Comparison of ENCODE assay signal across 11 mouse cellular contexts in genomic region chr11:5033136-5033535, GRCm38 (mm10). TPM values are rescaled to one million over a fixed set of nuclear protein-coding genes. Genes with fewer than 3 reads are reported as not detected.
A peak's percentile ranks its signal among the peaks of the same experiment; 100 is the strongest.
DNase-seq lines count a peak whose midpoint lies in the region; ATAC-seq lines count a peak whose summit lies in the region.
"Had no signal": no experiment of that assay in that cellular context is flagged by ENCODE, and none has a peak within 500 bp of the region (broad histone marks: within the 10 kb centered on the region; RNA-seq: fewer than 3 reads in every experiment).

No protein-coding gene starts in this region.

- DNase-seq in kidney, adult 11 months, result peak; percentile 46
- DNase-seq in adrenal gland, postnatal 14 days, result peak; percentile 82
- DNase-seq in kidney, postnatal 25 days, result peak; percentile 67 to 75
- no peak for DNase-seq in adipocyte (ENCODE audit: low spot score)
- DNase-seq in lung, postnatal 25 days (ENCODE audit: low spot score), result no peak
- no peak for DNase-seq in urinary bladder, postnatal 36 days (ENCODE audit: low spot score in 2 of 2)

- no peak overlapping the region for H3K9ac ChIP-seq in kidney, embryonic 16.5 days (replicated peaks; ENCODE audit: low read length)
- H3K9ac ChIP-seq: liver, embryonic 14.5 days had no signal

- no peak overlapping the region for H3K4me2 ChIP-seq in kidney, embryonic 16.5 days (replicated peaks; ENCODE audit: low read depth, low read length)

- H3K9me3 ChIP-seq in kidney, embryonic 16.5 days (ENCODE audit: low read length), result no peaks in the 10 kb centered on the region
- H3K9me3 ChIP-seq: hindbrain, embryonic 10.5 days had no signal

- peaks cover 56% of the 10 kb centered on the region for H3K36me3 ChIP-seq in kidney, embryonic 16.5 days (ENCODE audit: insufficient read depth, low read length)

- 85% methylated on average over 3 of the region's 3 CpGs for WGBS in kidney, embryonic 16.5 days

- H3K4me3 ChIP-seq in kidney, embryonic 16.5 days (ENCODE audit: low read length), result no peak overlapping the region
- H3K4me3 ChIP-seq: hindbrain, embryonic 10.5 days had no signal

- no peaks in the 10 kb centered on the region for H3K27me3 ChIP-seq in kidney, embryonic 16.5 days (ENCODE audit: insufficient read depth, low read length)
- H3K27me3 ChIP-seq: CH12.LX had no signal

- no peaks in the 10 kb centered on the region for H3K4me1 ChIP-seq in kidney, embryonic 16.5 days (ENCODE audit: insufficient read depth, low read length)
- H3K4me1 ChIP-seq: hindbrain, embryonic 10.5 days had no signal

- H3K27ac ChIP-seq in kidney, embryonic 16.5 days (ENCODE audit: low read length), result no peak overlapping the region
- H3K27ac ChIP-seq: hindbrain, embryonic 10.5 days; liver, embryonic 14.5 days had no signal

- ATAC-seq in kidney, embryonic 16.5 days (ENCODE audit: low FRiP score, low TSS enrichment), result no peak
- ATAC-seq in erythroid progenitor cell, adult 5-6 weeks (replicated peaks; ENCODE audit: low FRiP score, poor library complexity, severe bottlenecking), result 0 out of 2 replicates have a peak, but pooled peaks have one; percentile 28

RNA-seq across cellular contexts. Expression of gene Rasl10a, which starts 24.8 kb away (rescaled TPM):
- 2.9 and 3.0 TPM in 2 replicates for polyA plus RNA-seq in kidney, embryonic 16.5 days (2015; fragmentation: Nextera tagmentation; extraction: Ambion mirVana)
- 0.30 and 0.34 TPM in 2 replicates for total RNA-seq in adrenal gland, postnatal 14 days (2021)
- not detected in 2 replicates for total RNA-seq in erythroid progenitor cell, adult 5-6 weeks (2015; ENCODE audit: low replicate concordance)
- total RNA-seq in erythroid progenitor cell, adult 5-6 weeks (2017; ENCODE audit: low replicate concordance), result 1.5 TPM in 1 of 2 replicates, not detected in the other

RNA-seq across cellular contexts. Expression of gene Gas2l1, which starts 32.0 kb away (rescaled TPM):
- 28.4 and 28.7 TPM in 2 replicates for polyA plus RNA-seq in kidney, embryonic 16.5 days (2015; fragmentation: Nextera tagmentation; extraction: Ambion mirVana)
- 34.5 and 35.0 TPM in 2 replicates for total RNA-seq in adrenal gland, postnatal 14 days (2021)
- 0.42 and 2.2 TPM in 2 replicates for total RNA-seq in erythroid progenitor cell, adult 5-6 weeks (2015; ENCODE audit: low replicate concordance)
- total RNA-seq in erythroid progenitor cell, adult 5-6 weeks (2017; ENCODE audit: low replicate concordance), result 1.7 TPM in 1 of 2 replicates, not detected in the other

RNA-seq across cellular contexts. Expression of gene Ap1b1, which starts 46.5 kb away (rescaled TPM):
- 76.9 and 79.1 TPM in 2 replicates for polyA plus RNA-seq in kidney, embryonic 16.5 days (2015; fragmentation: Nextera tagmentation; extraction: Ambion mirVana)
- total RNA-seq in adrenal gland, postnatal 14 days (2021), result 59.5 and 77.4 TPM in 2 replicates
- 42.8 and 126 TPM in 2 replicates for total RNA-seq in erythroid progenitor cell, adult 5-6 weeks (2015; ENCODE audit: low replicate concordance)
- total RNA-seq in erythroid progenitor cell, adult 5-6 weeks (2017; ENCODE audit: low replicate concordance), result 91.6 and 103 TPM in 2 replicates

Comparison
In these comparisons a context has a peak if more than half of its experiments do, and no peak if none do; other contexts are left out.
1. DNase-seq: peak in kidney, adult 11 months (single experiment), adrenal gland, postnatal 14 days (single experiment) and kidney, postnatal 25 days (2 of 2); none in adipocyte (single experiment), lung, postnatal 25 days (single experiment) and urinary bladder, postnatal 36 days (0 of 2).
2. RNA of gene Gas2l1, which starts 32.0 kb away (total RNA-seq): 34.5 to 35.0 TPM in adrenal gland, postnatal 14 days; 0.42 to 2.2 TPM in erythroid progenitor cell, adult 5-6 weeks; every median in the first group is over 10 times any median in the second.